In genomic region chr17:94808758-94809157, GRCm38 (mm10) we compare ENCODE assay signal across 16 mouse cellular contexts.
"Had no signal": no experiment of that assay in that cellular context is flagged by ENCODE, and none has a peak within 500 bp of the region (broad histone marks: within the 10 kb centered on the region; RNA-seq: fewer than 3 reads in every experiment).

No protein-coding gene starts in this region.

- H3K27me3 ChIP-seq: neural tube, embryonic 12.5 days; neural tube, embryonic 13.5 days; neural tube, embryonic 15.5 days; stomach, embryonic 15.5 days had no signal

- H3K4me2 ChIP-seq: neural tube, embryonic 12.5 days; neural tube, embryonic 13.5 days; neural tube, embryonic 15.5 days; stomach, embryonic 15.5 days had no signal

- H3K9me3 ChIP-seq: stomach, embryonic 15.5 days had no signal

- H3K27ac ChIP-seq: neural tube, embryonic 12.5 days; neural tube, embryonic 13.5 days; neural tube, embryonic 15.5 days; stomach, embryonic 15.5 days; stomach, postnatal 0 days had no signal

- DNase-seq: retina, postnatal 1 day; right cerebral cortex, adult 18-20 months; right cerebral cortex, postnatal 14 days; right cerebral cortex, postnatal 25 days; right cerebral cortex, postnatal 4 days; spleen, adult 18-20 months; thymus, adult 18-20 months; thymus, adult 2 months; thymus, postnatal 14 days; thymus, postnatal 25 days; thymus, postnatal 36 days had no signal

- H3K9ac ChIP-seq: neural tube, embryonic 12.5 days; neural tube, embryonic 13.5 days; neural tube, embryonic 15.5 days; stomach, embryonic 15.5 days had no signal

- H3K4me3 ChIP-seq: neural tube, embryonic 12.5 days; neural tube, embryonic 13.5 days; neural tube, embryonic 15.5 days; stomach, embryonic 15.5 days had no signal

- H3K4me1 ChIP-seq: neural tube, embryonic 12.5 days; neural tube, embryonic 13.5 days; neural tube, embryonic 15.5 days; stomach, embryonic 15.5 days had no signal
